Mouse (Mus musculus) heart, postnatal 0 days (tissue): ENCODE measurements at regions not wholly inside any gene's neighbourhood (a gene's known extent, or its start where the extent isn't known, plus 50 kb on each side); places are given as distances from the start of the nearest gene placed in this dataset.

Experiments
- CTCF ChIP-seq: IDR thresholded peaks from 2 replicates; pipeline ENCODE4 v1.5.1; 2016; ENCODE audit warnings: antibody characterized with exemption, control low read depth, low read depth
- EP300 ChIP-seq: IDR thresholded peaks from 2 replicates; pipeline ENCODE4 v1.6.1; 2016; ENCODE audit warnings: antibody characterized with exemption, low read depth

- no peak for TF ChIP-seq CTCF
- TF ChIP-seq EP300: no peak
Measured at GRCm38 (mm10) chrX:99328576-99328975, 142.5 kb downstream of the Pja1 start.
